Mouse (Mus musculus): ENCODE results near the gene Fnbp4. TPM values are rescaled to one million over a fixed set of nuclear protein-coding genes. Genes with fewer than 3 reads are reported as not detected.

Gene Fnbp4
- total RNA-seq, 1 experiment: 91.4 TPM

Other genes with a start within 250 kb of the Fnbp4 start
- gene Ptprj, start 164.7 kb upstream of the Fnbp4 start, total RNA-seq (2012; rRNA removed): 10.7 and 17.2 TPM in 2 replicates
- 72.6 and 81.9 TPM in 2 replicates for gene Nup160, start 68.2 kb upstream of the Fnbp4 start, total RNA-seq (2012; rRNA removed)
- 0.16 and 0.27 TPM in 2 replicates for gene Agbl2, start 37.4 kb downstream of the Fnbp4 start, total RNA-seq (2012; rRNA removed)
- gene Mtch2, start 101.8 kb downstream of the Fnbp4 start, total RNA-seq (2012; rRNA removed): 138 and 162 TPM in 2 replicates
- gene C1qtnf4, start 140.5 kb downstream of the Fnbp4 start, total RNA-seq (2012; rRNA removed): 2.8 and 3.2 TPM in 2 replicates
- gene Kbtbd4, start 159.4 kb downstream of the Fnbp4 start, total RNA-seq (2012; rRNA removed): 12.5 and 19.0 TPM in 2 replicates
- 106 and 109 TPM in 2 replicates for gene Ndufs3, start 159.5 kb downstream of the Fnbp4 start, total RNA-seq (2012; rRNA removed)
- 61.7 and 73.0 TPM in 2 replicates for gene Celf1, start 195.0 kb downstream of the Fnbp4 start, total RNA-seq (2012; rRNA removed)

Data from ES-E14 (cell line).